Mouse (Mus musculus): Measurements from ENCODE around the gene Klc3. TPM values are rescaled to one million over a fixed set of nuclear protein-coding genes. Genes with fewer than 3 reads are reported as not detected.

The Klc3 gene
- polyA plus RNA-seq, 1 experiment from 2014 or later = 0.81 TPM

- no peak overlapping the region for H3K9ac ChIP-seq (ENCODE audit: low read length)
- H3K27ac ChIP-seq (ENCODE audit: low read depth, low read length) = no peak overlapping the region
- no peak overlapping the region for H3K4me3 ChIP-seq (ENCODE audit: low read depth, low read length)
- H3K4me1 ChIP-seq (ENCODE audit: control insufficient read depth, insufficient read depth, low read length) = no peaks in the 10 kb centered on the region
- DNase-seq (ENCODE audit: low spot score) (no peak), ATAC-seq (no peak)
- no peak overlapping the region for H3K4me2 ChIP-seq (ENCODE audit: low read length)
- H3K27me3 ChIP-seq (replicated peaks; ENCODE audit: control insufficient read depth, insufficient read depth, low read length) = peaks cover 19% of the 10 kb centered on the region
- no peaks in the 10 kb centered on the region for H3K36me3 ChIP-seq (ENCODE audit: control insufficient read depth, insufficient read depth, low read length)
- no peaks in the 10 kb centered on the region for H3K9me3 ChIP-seq (replicated peaks; ENCODE audit: control insufficient read depth, low read length)
- WGBS = 82% methylated on average over 15 of the region's 15 CpGs
Observed at GRCm38 (mm10) chr7:19416590-19416989, 12.7 kb upstream of the Klc3 start.

GRCm38 (mm10) chr7:19413525-19413924, 9.6 kb upstream of the Klc3 start:
- no peak overlapping the region for H3K4me3 ChIP-seq (ENCODE audit: low read depth, low read length)
- H3K27me3 ChIP-seq (replicated peaks; ENCODE audit: control insufficient read depth, insufficient read depth, low read length) = no peaks in the 10 kb centered on the region
- DNase-seq (ENCODE audit: low spot score) (no peak), ATAC-seq (no peak)
- H3K9ac ChIP-seq (ENCODE audit: low read length) = no peak overlapping the region
- WGBS = 81% methylated on average over 3 of the region's 3 CpGs
- no peak overlapping the region for H3K4me2 ChIP-seq (ENCODE audit: low read length)
- no peak overlapping the region for H3K27ac ChIP-seq (ENCODE audit: low read depth, low read length)
- H3K36me3 ChIP-seq (ENCODE audit: control insufficient read depth, insufficient read depth, low read length) = no peaks in the 10 kb centered on the region
- H3K4me1 ChIP-seq (ENCODE audit: control insufficient read depth, insufficient read depth, low read length) = no peaks in the 10 kb centered on the region
- H3K9me3 ChIP-seq (replicated peaks; ENCODE audit: control insufficient read depth, low read length) = no peaks in the 10 kb centered on the region

DNA sequence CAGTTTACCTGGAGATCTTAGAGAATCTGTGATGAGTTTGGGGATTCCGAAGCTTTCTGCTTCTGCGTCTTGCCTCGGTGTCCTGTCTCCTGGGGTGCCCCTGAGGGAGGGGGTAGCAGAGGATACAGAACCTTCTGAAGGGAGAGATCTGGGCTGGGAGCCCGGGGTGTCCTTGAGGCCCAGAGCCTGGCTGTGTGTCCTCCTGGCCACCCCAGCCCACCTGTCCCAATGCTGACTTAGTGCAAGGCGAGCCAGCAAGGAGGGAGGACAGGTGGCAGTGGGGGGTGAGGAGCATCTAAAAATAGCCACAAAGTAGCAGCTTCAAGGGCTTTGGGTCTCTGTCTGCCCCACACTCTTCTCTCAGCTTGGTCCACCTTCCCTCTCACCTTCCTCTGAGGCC, 7.9 kb upstream of the Klc3 start:
- no peak for DNase-seq (ENCODE audit: low spot score)
- WGBS = 88% methylated on average over 5 of the region's 5 CpGs
- ATAC-seq = no peak

DNA sequence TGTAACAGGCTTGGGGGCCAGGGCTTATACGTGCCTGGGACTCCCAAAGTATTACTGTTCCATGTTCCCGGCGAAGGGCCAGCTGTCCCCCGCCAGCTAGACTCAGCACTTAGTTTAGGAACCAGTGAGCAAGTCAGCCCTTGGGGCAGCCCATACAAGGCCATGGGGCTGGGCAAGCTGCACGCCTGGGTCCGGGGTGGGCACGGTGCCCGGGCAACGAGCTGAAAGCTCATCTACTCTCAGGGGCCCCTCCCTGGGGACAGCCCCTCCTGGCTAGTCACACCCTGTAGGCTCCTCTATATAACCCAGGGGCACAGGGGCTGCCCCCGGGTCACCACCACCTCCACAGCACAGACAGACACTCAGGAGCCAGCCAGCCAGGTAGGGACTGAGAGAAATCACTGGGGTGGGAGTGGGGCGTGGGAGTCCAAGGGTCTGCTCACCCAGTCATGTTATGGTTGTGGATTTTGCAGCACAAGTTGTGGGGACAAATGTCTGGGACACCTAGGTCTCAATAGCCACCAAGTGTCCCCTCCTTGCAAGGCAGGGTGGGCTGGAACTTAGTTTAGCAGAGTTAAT, 7.0 kb upstream of the Klc3 start:
- no peaks in the 10 kb centered on the region for H3K9me3 ChIP-seq (replicated peaks; ENCODE audit: control insufficient read depth, low read length)
- H3K9ac ChIP-seq (ENCODE audit: low read length) = no peak overlapping the region
- DNase-seq (ENCODE audit: low spot score) (no peak), ATAC-seq (no peak)
- no peak overlapping the region for H3K4me2 ChIP-seq (ENCODE audit: low read length)
- H3K27me3 ChIP-seq (replicated peaks; ENCODE audit: control insufficient read depth, insufficient read depth, low read length) = 0 out of 2 replicates have a peak, but pooled peaks cover 4% of the 10 kb centered on the region
- 77% methylated on average over 11 of the region's 11 CpGs for WGBS
- no peaks in the 10 kb centered on the region for H3K36me3 ChIP-seq (ENCODE audit: control insufficient read depth, insufficient read depth, low read length)
- no peaks in the 10 kb centered on the region for H3K4me1 ChIP-seq (ENCODE audit: control insufficient read depth, insufficient read depth, low read length)
- no peak overlapping the region for H3K27ac ChIP-seq (ENCODE audit: low read depth, low read length)
- no peak overlapping the region for H3K4me3 ChIP-seq (ENCODE audit: low read depth, low read length)

More for the DNA sequence above, 7.9 kb upstream of the Klc3 start:
- Histone ChIP-seq H3K4me3 (ENCODE audit: low read depth, low read length) (no peak overlapping the region), H3K9me3 (replicated peaks; ENCODE audit: control insufficient read depth, low read length) (no peaks in the 10 kb centered on the region), H3K9ac (ENCODE audit: low read length) (no peak overlapping the region), H3K4me1 (ENCODE audit: control insufficient read depth, insufficient read depth, low read length) (no peaks in the 10 kb centered on the region), H3K36me3 (ENCODE audit: control insufficient read depth, insufficient read depth, low read length) (no peaks in the 10 kb centered on the region), H3K27ac (ENCODE audit: low read depth, low read length) (no peak overlapping the region), H3K27me3 (replicated peaks; ENCODE audit: control insufficient read depth, insufficient read depth, low read length) (0 out of 2 replicates have a peak, but pooled peaks cover 3% of the 10 kb centered on the region), H3K4me2 (ENCODE audit: low read length) (no peak overlapping the region)

DNA sequence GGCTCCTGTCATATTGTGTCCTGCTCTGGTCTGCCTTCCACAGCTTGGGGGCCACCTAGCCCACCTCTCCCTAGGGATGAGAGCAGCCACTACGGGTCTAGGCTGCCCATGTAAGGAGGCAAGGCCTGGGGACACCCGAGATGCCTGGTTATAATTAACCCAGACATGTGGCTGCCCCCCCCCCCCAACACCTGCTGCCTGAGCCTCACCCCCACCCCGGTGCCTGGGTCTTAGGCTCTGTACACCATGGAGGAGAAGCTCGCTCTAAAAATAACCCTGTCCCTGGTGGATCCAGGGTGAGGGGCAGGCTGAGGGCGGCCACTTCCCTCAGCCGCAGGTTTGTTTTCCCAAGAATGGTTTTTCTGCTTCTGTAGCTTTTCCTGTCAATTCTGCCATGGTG, 5.8 kb upstream of the Klc3 start:
- Histone ChIP-seq H3K4me3 (ENCODE audit: low read depth, low read length) (no peak overlapping the region), H3K27ac (ENCODE audit: low read depth, low read length) (no peak overlapping the region), H3K27me3 (replicated peaks; ENCODE audit: control insufficient read depth, insufficient read depth, low read length) (peaks cover 9% of the 10 kb centered on the region), H3K4me1 (ENCODE audit: control insufficient read depth, insufficient read depth, low read length) (no peaks in the 10 kb centered on the region), H3K36me3 (ENCODE audit: control insufficient read depth, insufficient read depth, low read length) (no peaks in the 10 kb centered on the region), H3K4me2 (ENCODE audit: low read length) (no peak overlapping the region), H3K9ac (ENCODE audit: low read length) (no peak overlapping the region), H3K9me3 (replicated peaks; ENCODE audit: control insufficient read depth, low read length) (no peaks in the 10 kb centered on the region)
- no peak for DNase-seq (ENCODE audit: low spot score)
- WGBS = 61% methylated on average over 6 of the region's 6 CpGs
- ATAC-seq = no peak

- Histone ChIP-seq H3K36me3 (ENCODE audit: control insufficient read depth, insufficient read depth, low read length) (no peaks in the 10 kb centered on the region), H3K27me3 (replicated peaks; ENCODE audit: control insufficient read depth, insufficient read depth, low read length) (peaks cover 38% of the 10 kb centered on the region), H3K27ac (ENCODE audit: low read depth, low read length) (no peak overlapping the region), H3K4me3 (ENCODE audit: low read depth, low read length) (no peak overlapping the region), H3K4me2 (ENCODE audit: low read length) (no peak overlapping the region), H3K4me1 (ENCODE audit: control insufficient read depth, insufficient read depth, low read length) (peaks cover 4% of the 10 kb centered on the region; the same call in 1 of the 2 replicates), H3K9ac (ENCODE audit: low read length) (no peak overlapping the region), H3K9me3 (replicated peaks; ENCODE audit: control insufficient read depth, low read length) (0 out of 2 replicates have a peak, but pooled peaks cover 4% of the 10 kb centered on the region)
- peak; percentile 66 for ATAC-seq
- DNase-seq (ENCODE audit: low spot score) = peak; percentile 70
- WGBS = 3% methylated on average over 19 of the region's 19 CpGs
Observed at GRCm38 (mm10) chr7:19405417-19405816, 1.5 kb upstream of the Klc3 start.

DNA sequence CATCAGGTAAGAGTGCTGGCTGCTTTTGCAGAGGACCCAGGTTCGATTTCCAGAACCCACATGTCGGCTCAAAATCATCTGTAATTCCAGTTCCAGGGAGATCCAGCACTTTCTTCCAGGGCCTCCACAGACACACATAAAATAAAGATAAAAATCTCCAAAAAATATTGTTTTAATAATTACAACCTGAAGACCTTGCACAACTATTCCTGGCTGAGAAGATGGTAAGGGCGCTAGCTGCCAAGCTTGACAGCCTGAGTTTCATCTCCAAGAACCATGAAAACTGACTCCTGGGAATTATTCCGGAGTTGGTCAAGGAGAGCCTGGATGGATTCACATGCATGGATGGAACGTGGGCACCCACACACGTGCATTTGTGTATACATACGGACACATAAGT, 572 bp upstream of the Klc3 start, which contains the start of gene Ckm:
Ckm (plus strand) TSS at position 301 of the 400 bp plus-strand sequence.
- H3K9me3 ChIP-seq (replicated peaks; ENCODE audit: control insufficient read depth, low read length) = 0 out of 2 replicates have a peak, but pooled peaks cover 4% of the 10 kb centered on the region
- peak within 1 kb of the TSS; percentile 49 for H3K4me3 ChIP-seq (ENCODE audit: low read depth, low read length)
- peak within 1 kb of the TSS; percentile 90 for H3K4me2 ChIP-seq (ENCODE audit: low read length)
- no peaks in the 10 kb centered on the region for H3K36me3 ChIP-seq (ENCODE audit: control insufficient read depth, insufficient read depth, low read length)
- DNase-seq (ENCODE audit: low spot score) (no peak), ATAC-seq (no peak)
- H3K27me3 ChIP-seq (replicated peaks; ENCODE audit: control insufficient read depth, insufficient read depth, low read length) = peaks cover 41% of the 10 kb centered on the region
- 51% methylated on average over 7 of the region's 7 CpGs for WGBS
- H3K4me1 ChIP-seq (ENCODE audit: control insufficient read depth, insufficient read depth, low read length) = peaks cover 4% of the 10 kb centered on the region
- H3K27ac ChIP-seq (ENCODE audit: low read depth, low read length) = no peak within 1 kb of the TSS
- H3K9ac ChIP-seq (ENCODE audit: low read length) = peak within 1 kb of the TSS; percentile 55

- Histone ChIP-seq H3K9me3 (replicated peaks; ENCODE audit: control insufficient read depth, low read length) (0 out of 2 replicates have a peak, but pooled peaks cover 4% of the 10 kb centered on the region), H3K27me3 (replicated peaks; ENCODE audit: control insufficient read depth, insufficient read depth, low read length) (peaks cover 44% of the 10 kb centered on the region), H3K27ac (ENCODE audit: low read depth, low read length) (no peak overlapping the region), H3K9ac (ENCODE audit: low read length) (no peak overlapping the region), H3K4me3 (ENCODE audit: low read depth, low read length) (no peak overlapping the region), H3K4me2 (ENCODE audit: low read length) (no peak overlapping the region), H3K36me3 (ENCODE audit: control insufficient read depth, insufficient read depth, low read length) (no peaks in the 10 kb centered on the region), H3K4me1 (ENCODE audit: control insufficient read depth, insufficient read depth, low read length) (peaks cover 8% of the 10 kb centered on the region)
- ATAC-seq (no peak), DNase-seq (ENCODE audit: low spot score) (no peak)
- WGBS = 85% methylated on average over 9 of the region's 9 CpGs
Observed at GRCm38 (mm10) chr7:19402535-19403112, 1.3 kb downstream of the Klc3 start.

- no peak overlapping the region for H3K4me3 ChIP-seq (ENCODE audit: low read depth, low read length)
- no peaks in the 10 kb centered on the region for H3K36me3 ChIP-seq (ENCODE audit: control insufficient read depth, insufficient read depth, low read length)
- DNase-seq (ENCODE audit: low spot score) (no peak), ATAC-seq (no peak)
- H3K4me2 ChIP-seq (ENCODE audit: low read length) = no peak overlapping the region
- WGBS = 92% methylated on average over 4 of the region's 4 CpGs
- no peak overlapping the region for H3K27ac ChIP-seq (ENCODE audit: low read depth, low read length)
- H3K9me3 ChIP-seq (replicated peaks; ENCODE audit: control insufficient read depth, low read length) = 0 out of 2 replicates have a peak, but pooled peaks cover 4% of the 10 kb centered on the region
- H3K9ac ChIP-seq (ENCODE audit: low read length) = no peak overlapping the region
- H3K4me1 ChIP-seq (ENCODE audit: control insufficient read depth, insufficient read depth, low read length) = peaks cover 8% of the 10 kb centered on the region
- H3K27me3 ChIP-seq (replicated peaks; ENCODE audit: control insufficient read depth, insufficient read depth, low read length) = peaks cover 41% of the 10 kb centered on the region
Observed at GRCm38 (mm10) chr7:19400946-19401345, 3.0 kb downstream of the Klc3 start.

All from forebrain, embryonic 14.5 days (tissue).